Mouse (Mus musculus): ENCODE results near the gene Ptpro.

Gene Ptpro

DNA sequence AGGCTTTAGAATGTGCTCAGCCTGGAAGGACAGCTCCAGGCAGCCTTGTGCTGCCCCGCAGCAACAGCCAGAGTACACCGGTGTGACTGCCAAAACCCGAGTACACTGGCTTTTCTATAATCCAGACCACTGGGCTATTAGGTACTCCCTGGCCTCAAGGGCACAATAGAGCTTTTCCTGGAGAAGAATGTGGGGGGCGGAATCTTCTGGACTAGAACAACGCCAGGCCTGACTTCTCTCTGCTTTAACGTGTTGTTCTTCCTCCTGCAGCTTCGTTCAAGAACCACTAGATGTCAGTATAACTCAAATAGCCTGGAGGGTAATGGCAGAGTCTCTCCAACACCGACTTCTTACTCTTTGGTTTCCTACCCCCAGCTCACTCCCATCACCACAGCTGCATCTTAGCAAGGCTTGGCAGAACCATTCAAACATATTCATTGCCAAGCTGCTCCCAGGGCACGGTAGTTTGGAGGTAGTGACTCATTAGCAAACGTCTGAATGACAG is 203.5 kb downstream of the Ptpro start:
- WGBS = 12% methylated on average over 10 of the region's 10 CpGs

DNA sequence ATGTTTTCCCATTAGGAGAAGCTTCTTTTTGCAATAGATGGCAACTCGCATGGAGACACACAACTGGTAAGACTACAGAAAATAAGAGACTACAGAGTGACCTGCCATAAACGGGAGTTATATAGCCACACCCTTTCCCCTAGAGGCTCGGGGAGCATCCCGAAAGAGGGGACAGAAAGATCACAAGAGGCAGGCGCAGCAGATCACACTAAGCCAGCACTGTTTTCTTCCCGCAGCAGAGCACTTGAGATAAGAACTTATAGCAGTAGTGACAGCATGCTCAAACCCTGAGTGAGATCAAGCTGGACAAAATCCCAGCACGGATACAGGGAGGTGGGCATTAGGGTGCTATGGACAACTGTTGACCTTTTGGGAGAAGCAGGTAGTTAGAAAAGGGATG is 203.9 kb downstream of the Ptpro start:
- WGBS = 65% methylated on average over 7 of the region's 7 CpGs

DNA sequence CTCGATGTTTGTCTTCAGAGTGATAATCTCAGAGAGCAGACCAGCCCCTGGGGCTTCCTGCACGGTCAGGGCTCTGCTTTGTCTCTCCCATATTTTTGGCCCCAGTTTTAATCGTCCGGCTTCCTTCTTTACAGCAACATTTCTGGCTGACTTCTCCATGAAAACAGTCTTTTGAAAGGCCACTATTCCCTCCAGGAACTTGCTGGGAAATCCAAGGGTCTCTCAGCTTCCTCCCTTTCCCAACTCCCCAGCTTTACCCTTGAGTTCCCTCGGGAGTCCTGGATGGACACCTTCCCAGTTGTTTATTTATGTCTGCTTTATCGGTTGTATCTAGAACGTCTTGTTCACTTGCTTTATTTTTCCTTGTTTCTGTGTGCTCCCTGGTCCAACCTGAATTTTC is 205.1 kb downstream of the Ptpro start:
- 69% methylated on average over 7 of the region's 7 CpGs for WGBS

DNA sequence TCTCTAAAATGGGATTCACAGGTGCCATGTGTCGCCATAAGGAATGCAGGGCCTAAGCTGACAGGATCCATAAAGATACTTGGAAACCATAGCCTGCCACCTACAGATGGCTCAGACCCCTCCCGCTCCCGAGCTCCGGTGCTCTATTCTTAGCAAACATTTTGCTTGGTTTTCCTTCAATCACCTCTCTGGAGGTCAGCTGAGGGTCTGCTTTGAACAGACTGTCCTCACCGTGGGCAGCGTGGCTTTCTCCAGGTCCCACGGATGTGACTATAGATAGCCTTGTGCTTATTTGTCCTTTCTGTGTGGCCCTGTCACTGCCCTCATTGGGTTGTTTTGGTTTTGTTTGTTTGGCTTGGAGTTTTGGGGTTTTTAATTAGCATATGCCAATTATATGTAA is 206.0 kb downstream of the Ptpro start:
- WGBS = 75% methylated on average over 7 of the region's 7 CpGs

DNA sequence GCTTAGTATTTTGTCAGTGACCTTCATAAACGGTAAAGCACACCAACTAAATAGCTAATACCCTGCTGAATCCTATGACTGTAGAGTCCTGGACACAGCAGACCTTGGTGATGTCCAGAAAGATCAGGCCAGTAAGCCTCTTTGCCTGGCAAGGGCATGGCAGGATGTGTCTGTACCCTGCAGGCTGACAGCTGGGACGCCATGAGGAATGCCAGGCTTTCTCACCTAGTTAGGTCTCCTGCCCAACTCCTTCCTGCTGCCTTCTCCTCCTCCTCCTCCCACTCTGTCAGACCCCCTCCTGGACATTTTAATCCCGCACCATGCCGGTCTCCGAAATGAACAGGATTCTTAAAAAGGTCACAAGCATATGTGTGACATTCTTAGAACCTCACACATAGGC is 211.7 kb downstream of the Ptpro start:
- 97% methylated on average over 5 of the region's 5 CpGs for WGBS

DNA sequence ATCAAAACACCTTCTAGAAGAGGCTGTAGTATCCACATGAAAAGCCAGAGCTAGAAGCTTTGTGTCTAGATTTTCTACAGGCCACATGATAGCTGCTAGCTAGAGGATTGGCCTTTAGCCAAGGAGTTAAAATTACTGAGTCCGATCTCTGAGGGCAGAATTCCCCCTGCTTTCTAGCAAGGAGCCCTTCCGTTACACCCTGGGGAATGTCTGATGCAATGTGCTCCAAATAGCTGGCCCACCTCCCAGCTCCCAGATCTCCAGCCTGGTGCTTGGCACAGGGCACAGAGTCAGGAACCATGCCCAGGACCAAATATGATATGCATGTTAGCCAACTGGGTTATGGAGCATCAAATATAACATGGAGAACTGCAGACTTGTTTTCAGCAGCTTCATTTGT is 213.1 kb downstream of the Ptpro start:
- WGBS = 24% methylated on average over 2 of the region's 2 CpGs

DNA sequence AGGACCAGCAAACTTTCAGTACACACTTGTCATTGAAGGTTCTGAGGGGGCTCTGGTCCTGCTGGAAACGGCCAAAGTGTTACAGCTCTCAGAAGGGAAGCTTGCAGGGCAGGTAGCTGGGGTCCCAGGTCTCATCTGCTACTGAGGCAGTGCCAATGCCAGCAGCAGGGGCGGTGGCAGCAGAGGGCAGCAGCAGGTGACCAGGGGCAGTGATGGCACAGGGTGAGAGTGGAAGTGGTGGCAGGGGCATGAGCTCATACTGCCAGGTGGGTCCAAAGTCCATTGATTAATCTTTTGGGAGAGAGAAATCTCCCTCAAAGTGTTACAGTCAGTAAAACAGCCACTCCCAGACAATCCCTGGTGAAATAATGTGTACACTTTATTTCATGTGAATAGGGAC is 214.1 kb downstream of the Ptpro start:
- WGBS = 86% methylated on average over 2 of the region's 2 CpGs

DNA sequence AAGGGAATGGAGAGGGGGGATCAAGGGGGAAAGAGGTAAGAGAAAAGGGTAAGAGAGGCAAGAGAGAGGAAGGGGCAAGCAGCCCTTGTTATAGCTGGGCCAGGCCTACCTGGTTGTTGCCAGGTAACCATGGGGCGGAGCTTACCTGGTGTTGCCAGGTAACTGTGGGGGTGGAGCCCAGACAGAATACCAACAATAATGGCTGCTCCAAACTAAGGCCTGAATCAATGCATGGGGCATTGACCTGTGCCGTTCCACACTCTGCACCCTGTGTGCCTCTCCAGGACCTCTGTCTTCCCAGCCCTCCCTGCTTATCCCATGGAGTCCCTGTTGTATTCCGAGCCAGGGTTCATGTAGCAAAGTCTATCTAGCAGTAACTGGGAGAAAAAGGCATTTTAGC is 215.6 kb downstream of the Ptpro start:
- WGBS = 84% methylated on average over 3 of the region's 3 CpGs

DNA sequence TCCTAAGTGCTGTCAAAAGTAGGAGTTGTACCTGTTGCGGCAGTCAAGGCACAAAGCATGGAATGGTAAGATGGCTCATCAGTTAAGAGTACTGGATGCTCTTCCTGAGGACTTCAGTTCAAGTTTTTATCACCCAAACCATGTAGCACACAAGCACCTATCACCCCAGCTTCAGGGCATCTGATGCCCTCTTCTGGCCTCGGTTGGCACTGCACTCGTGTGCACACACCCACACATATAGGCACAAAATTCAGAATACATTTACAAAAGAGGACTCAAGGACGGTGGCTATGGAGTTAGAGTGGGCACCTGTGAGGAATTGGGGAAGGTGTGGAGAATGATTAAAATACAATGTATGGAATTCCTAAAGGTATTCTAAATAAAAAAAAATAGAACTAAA is 217.4 kb downstream of the Ptpro start:
- 98% methylated on average over 4 of the region's 4 CpGs for WGBS

DNA sequence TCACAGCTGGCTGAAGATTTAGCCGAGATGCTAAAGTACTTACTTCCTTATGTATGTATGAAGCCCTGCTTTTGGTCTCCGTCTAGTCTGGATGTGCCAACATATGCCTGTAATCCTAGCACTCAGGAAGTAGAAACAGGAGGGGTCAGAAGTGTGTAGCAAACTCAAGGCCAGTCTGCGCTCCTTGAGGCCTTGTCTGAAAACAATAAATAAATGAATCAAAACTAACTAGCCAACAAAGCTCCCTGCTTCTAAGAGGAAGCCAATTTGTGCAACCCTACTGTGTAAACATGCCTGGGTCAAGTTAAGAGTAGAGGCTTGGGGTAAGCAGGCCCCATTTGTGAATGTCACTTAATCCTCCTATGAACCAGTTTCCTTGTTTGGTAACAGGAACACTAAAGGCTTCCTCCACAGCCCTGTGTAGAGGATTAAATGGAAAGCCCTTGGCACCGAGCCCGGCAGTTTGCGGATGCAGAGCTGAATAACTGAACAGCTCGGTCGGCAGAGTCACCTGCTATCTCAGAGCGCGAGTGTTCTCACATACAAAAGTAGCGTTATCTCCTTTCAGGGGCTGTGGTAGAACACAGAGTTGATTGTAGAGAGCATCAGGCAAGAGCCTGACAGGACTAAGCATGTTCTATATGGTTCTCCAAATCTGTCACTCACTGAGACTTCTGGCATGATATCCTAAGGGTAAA is 218.9 kb downstream of the Ptpro start:
- 23% methylated on average over 11 of the region's 11 CpGs for WGBS

DNA sequence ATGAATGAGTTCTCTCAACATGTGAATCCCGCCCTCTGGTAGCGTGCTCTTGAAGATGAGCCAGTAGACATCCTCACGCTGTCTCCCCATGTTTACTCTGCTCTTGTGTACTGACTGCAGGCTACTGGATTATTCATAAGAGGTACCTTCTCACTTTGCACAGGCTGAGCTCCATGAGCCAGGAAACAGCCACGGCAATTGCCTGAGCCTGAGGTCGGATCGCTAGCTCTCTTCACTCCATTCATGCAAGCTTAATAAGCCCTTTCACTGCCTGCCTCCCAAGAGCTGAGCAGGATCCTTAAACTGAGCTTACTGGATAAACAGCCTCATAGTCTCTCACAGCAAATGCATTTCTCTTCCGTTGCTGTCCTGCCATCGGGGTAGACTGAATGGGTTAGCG is 220.0 kb downstream of the Ptpro start:
- 49% methylated on average over 9 of the region's 9 CpGs for WGBS

DNA sequence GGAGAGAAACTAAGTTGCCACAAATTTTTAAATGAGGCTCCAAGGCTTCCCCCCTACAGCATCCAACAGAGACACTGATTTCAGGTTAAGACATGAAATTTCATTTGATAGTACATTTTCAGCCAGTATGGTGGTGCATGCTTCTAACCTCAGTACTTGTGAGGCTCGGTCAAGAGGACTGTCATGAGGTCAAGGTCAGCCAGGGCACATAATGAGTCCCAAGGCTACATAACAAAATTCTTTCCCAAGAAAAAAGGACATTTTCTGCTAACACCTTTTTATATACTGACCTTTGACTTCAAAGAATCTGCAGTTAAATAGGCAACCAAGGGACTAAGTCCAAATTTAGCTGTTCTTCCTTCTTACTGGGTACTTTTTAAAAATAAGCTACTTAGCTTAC is 221.3 kb downstream of the Ptpro start:
- 86% methylated on average over 1 of the region's 1 CpGs for WGBS

DNA sequence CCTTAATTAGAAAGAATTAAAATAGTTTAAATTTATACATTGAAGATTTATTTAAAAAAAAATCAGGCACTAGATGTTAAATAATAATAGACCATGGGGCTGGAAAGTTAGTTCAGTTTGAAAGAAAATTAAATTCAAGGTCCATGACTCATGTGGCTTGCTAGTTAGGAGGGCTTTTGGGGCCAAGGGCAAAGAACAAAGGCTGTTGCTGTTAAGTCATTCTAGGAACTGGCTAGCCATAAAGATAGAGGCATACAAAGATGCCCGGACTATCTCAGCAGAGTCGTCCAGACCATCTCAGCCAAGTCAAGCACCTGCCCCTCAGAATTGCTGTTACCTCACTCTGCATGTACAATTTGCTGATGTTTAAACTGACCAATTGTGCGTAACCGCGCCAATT is 223.6 kb downstream of the Ptpro start:
- 94% methylated on average over 5 of the region's 5 CpGs for WGBS

DNA sequence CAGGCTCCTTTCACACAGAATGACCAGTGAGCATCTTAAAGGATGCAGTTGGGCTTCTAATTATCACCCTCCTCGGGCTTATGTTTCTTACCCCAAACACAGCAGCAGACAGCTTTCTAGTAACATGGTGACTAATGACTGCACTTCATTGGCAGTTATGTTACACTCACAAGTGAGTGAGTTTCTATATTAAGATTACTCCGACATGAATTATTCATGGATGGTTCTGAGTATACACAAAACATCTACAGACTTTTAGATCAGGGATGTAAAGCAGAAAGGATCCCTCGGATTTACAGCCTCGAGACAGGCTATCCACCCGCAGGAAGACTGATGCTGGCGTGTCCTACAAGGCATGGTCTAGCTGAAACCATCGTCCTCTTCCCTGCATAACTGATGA is 230.8 kb downstream of the Ptpro start:
- WGBS = 43% methylated on average over 7 of the region's 7 CpGs

DNA sequence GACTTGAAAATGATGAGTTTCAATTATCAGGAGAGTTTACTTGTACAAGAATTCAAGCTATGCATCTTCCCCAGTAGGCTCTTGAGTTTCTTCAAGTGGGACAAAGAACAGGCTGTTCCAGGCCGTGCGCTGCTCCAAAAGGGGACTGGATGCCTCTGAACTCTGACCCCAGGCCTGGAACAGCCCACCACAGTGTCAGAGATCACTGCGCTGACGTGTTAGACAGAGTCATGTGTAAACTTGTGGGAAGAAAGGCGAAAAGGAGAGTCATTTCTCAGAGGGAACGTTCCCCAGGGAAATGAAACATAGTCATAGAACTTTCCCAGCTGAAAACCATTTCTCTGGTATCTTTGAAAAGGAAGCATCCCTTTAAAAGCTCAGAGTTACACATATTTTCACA is 235.3 kb downstream of the Ptpro start:
- WGBS = 89% methylated on average over 6 of the region's 6 CpGs

DNA sequence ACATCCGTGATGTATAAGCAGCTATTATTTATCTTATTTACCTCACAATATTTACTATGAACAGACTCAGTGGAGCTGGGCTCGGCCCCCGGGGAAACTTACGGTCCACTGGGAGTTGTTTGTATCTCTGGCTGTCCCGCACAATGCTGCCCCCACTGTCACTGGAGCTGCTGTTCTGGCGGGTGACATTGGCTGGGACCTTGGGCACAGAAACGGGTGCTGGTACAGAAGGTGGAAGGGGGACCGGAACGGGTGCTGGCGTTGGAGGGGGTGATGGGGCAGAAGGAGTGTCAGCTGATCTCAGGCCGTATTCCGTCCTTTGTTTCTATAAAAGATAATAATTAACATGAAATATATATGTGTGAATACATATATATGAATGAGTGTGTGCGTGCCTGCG is 238.0 kb downstream of the Ptpro start:
- 92% methylated on average over 14 of the region's 14 CpGs for WGBS

DNA sequence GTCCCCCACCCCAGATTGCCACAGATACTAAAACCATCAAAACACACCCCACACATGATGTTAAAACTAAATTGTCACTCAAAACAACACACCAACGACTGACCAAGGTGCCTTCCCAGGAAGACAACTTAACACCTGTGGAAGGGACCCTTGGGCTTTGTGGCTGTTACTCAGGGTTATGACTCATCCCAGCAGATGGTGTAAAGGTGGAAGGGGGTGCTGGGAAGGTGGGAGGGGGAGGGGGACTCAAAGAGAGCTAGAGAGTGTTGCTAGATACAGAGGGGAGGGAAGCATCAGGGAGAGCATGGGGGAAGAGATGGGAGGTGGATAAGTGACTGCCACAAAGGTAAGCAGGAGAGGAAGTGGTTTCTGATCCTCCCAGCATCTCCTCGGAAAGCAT is 239.5 kb downstream of the Ptpro start:
- 77% methylated on average over 2 of the region's 2 CpGs for WGBS

DNA sequence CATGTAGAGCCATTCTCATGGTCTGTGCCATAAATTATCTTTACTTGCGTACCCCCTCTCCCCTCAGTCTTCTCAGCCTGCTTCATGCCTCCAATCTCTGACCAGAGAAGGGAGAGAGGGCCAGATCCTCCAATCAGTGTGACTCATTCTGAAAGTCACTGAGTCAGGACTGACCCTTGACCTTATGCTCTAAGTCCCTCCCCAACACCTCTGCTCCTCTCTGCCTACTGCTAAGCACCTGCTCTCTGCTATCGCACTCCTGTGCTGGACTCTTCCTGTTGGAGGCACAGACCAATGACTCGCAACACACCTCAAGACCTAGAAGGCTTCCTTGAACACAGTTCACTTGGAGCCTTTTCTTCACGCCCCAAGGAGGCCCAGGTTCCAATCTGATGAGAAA is 240.5 kb downstream of the Ptpro start:
- WGBS = 95% methylated on average over 4 of the region's 4 CpGs

DNA sequence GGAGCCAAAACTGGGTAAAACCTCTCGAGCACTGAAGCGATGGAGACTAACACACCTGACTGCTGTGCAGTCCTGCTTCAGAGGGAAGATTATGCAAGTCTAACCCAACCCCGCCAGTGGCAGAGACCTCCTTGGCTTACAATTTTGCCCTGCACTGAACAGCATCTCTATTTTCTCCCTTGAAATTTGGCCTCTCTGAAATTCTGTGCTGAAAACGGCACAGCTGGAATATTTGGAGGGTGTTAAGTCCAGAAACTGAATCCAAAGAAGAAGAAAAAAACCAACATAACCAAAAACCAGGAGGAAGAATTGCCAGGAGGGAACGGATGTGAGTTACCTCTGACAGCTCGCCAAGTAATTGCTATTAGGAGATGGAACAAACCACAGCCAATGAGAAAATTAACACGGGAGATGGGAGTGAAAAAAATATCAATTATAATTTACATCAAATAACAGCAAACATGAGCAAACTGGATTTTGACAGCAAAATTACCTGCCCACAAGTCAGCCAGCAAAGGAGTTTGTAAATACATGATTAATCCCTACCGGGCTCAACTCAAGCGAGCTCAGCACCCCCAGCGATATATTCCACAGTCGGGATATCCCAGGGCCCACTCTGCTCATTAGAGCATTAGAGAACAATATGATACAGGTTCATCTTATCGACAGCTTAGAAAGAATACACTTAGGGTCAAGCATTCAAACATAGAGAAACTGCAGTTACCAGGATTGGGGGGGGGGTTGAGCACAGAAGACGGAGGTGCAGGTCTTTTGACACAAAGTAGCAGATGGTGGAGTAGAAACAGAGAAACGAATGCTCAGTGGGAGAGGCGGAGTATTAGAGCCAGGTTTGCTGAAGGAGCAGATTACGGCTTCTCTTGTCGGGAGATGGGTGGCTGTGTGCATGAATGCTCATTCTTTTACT is 241.4 kb downstream of the Ptpro start:
- WGBS = 86% methylated on average over 17 of the region's 17 CpGs

DNA sequence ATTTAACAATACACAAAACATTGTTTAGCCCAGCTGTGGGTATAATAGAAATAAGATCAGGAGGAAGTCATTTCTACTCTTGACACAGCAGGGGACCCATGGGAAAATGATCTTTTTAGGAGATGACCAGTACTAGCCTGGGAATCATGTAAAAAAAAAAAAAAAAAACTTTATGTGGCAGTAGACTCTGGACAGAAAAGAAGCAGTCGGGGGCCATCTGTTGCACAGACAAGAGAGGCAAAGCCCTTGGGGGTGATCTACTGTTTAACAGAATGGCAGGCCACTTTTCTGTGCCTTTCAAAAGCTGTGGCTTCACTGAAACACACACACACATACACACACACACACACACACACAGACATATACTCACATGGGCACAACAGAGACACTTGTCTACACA is 242.7 kb downstream of the Ptpro start:
- 86% methylated on average over 1 of the region's 1 CpGs for WGBS

DNA sequence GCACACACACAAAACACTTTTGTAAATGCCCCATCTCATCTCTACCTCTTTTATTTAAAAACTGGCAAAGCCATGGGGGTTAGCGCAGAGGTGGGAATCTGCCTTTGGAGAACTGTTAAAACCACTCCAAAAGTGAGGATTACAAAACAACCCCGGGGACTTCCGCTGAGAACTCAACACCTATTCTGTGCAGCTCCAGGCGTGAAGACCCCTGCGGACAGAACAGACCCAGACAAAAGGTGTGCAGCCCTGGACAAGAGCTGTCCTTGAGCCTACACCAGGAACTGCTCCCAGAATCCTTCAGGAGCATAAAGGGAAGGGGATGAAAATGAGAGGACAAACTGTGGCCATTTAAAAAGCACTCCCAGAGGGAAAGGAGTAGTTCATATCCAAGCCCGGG is 243.1 kb downstream of the Ptpro start:
- 91% methylated on average over 6 of the region's 6 CpGs for WGBS

DNA sequence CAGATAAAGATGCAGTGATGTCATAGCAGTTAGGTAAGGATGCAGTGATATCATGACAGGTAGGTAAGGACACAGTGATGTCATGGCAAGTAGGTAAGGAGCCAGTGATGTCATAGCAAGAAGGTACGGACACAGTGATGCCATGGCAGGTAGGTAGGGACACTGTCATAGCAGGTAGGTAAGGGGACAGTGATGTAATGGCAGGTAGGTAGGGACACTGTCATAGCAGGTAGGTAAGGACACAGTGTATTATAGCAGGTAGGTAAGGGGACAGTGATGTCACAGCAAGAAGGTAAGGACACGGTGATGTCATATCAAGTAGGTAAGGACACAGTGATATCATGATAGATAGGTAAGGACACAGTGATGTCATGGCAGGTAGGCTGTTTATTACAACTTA is 244.4 kb downstream of the Ptpro start:
- 100% methylated on average over 2 of the region's 2 CpGs for WGBS

DNA sequence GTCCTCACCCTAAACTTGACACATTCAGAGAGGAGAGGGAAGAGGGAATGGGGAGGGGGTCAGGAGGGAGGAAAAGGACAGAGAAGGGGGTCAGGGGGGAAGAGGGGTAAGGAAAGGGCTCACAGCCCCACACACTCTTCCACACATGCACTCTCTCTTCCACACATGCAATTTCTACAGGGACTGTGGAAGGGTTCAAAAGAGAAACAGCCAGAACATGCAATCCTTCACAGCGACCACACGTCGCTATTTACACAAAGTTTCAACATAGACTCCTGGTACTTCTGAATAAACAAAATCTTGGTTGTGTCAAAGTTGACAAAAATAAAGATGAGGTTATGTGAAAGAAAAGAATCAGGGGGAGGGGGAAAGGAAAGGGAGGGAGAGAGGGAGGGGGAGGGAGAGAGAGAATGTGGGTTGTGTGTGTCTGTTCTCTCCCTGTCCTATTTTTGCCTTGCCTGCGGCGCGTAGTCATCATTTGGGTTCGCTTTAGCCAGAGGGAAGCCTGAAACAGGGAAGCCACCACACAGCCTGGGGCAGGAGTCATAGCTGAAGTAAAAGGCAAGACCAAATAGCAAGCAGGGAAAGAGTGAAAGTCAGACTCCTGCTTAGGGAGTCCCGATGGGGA is 245.2 kb downstream of the Ptpro start:
- 76% methylated on average over 8 of the region's 8 CpGs for WGBS
